Mouse (Mus musculus) layer of hippocampus, adult 8-10 months (tissue): ENCODE data around the gene G430095P16Rik. TPM values are rescaled to one million over a fixed set of nuclear protein-coding genes. Genes with fewer than 3 reads are reported as not detected.

Experiments used
- DNase-seq, 2 experiments: peaks; one replicate each; pipeline ENCODE4 v3.0.0; 2022; ENCODE audit warnings: low spot score in 2 of 2
- total RNA-seq, 4 experiments: library from RNA; stranded (reverse); gene quantifications; 2 replicates each; pipeline ENCODE4 v1.2.4; 2022

Gene G430095P16Rik
- total RNA-seq, 4 experiments from 2014 or later, result not detected

DNA sequence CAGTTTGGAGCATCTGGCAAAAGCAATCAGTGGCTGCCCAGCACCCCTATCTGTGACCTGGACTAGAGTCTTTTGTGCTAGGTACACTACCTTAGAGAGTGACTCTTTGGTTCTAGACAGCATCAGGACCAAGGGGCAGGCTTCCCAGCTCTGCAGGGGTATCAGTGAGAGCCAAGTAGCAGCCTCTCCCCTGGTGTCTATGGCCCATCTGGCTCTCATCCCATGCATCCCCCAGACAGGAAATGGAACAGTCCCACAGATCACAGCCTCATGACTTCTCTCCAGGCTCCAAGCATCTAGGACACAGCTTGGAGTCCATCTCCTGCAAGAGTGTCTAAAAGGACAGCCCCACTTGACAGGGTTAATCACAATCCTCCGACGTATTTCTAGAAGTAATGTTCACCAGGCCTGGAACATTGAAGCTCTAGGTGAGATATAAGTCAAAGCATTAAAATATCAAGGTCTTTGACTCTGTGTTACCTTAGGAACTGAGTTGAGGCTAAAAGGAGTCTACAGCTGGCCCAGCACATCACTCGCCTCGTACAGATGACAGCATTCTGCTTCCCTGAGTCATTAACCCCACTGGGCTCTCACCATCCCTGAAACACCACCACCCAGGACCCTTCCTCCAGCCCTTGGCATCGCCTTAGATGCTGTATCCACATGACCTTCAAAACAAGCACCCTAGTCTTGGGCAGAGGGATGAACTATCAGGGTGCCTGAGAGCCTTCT, 3.7 kb upstream of the G430095P16Rik start:
- no peak for DNase-seq

- no peak for DNase-seq
Measured at GRCm38 (mm10) chr8:84722530-84722849, 317 bp upstream of the G430095P16Rik start.

- no peak for DNase-seq
Measured at GRCm38 (mm10) chr8:84723571-84723900, 729 bp downstream of the G430095P16Rik start.

DNA sequence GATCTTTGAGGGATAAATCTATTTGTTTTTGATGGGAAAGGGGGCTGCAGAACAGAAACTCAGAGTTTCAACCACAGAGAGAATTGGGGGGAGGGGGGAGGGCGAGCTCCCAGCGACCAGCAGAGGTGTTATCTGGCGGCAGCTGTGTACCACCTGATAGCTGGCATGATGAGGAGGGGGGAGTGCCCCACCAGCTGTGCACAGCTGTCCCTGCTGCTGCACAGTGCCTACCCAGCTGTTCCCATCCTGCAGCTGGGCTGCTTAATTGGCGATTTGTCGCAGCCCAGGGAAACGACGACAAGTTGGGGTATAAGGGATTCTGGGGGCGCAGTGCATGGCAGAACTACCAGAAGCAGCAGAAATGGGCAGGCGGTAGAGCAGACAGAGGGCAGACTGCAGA, 1.9 kb downstream of the G430095P16Rik start:
- no peak for DNase-seq

DNA sequence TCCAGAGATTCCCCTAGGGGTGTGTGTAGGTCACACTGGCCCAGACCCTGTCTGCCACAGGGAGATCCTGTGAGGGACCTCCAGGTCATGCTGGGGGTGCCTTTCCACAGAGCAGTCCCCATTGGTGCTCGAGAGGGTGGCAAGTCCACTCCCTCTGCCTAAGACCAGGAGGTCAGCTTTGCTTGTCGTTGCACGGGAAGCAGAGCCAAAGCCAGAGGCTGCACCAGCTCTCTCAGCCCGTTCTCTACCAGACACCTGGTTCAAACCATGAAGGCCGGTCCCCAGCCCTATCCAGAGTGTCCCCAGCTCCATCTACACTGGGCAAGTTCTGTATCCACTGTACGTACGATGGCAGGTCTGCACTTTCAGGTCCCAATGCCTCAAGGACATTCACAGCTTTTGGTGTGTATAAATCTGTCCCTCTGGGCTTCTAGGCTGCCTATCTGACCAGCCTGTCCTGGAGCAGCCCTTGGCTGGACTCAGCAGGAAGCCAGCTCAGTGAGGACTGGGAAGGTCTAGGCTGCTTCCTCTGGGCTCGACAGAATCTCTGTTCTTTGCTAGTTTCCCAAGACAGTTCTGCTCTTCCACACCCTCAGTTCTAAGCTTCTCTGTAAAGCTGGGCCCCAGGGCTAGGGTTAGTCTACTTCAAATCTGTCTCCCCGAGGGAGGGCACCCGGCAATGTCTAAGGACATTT, 2.6 kb downstream of the G430095P16Rik start:
- no peak for DNase-seq

- no peak for DNase-seq
Measured at GRCm38 (mm10) chr8:84725941-84726259, 3.1 kb downstream of the G430095P16Rik start.

DNA sequence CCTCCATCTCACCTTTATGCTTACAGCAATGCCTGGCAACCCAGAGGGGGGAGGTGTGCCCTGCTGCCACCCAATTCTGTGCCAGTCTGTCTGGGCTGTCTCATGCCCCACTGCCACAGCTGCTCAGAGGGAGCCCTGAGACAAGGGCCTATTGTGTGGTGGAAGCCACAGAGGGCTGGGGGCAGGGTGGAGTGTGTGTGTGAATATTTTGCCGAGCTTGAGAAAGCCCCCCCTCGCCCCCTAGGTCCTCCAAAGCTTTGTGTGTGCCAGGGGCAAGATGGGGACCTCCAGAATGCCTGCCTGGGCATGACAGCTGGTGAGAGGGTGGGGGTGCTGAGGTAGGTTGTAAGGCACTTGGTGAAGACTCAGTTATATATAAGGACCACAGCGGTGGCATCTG, 5.7 kb downstream of the G430095P16Rik start:
- DNase-seq, result peak in 1 of 2 experiments; percentile 59

GRCm38 (mm10) chr8:84729921-84730362, 7.1 kb downstream of the G430095P16Rik start:
- peak; percentile 59 to 63 for DNase-seq

GRCm38 (mm10) chr8:84730541-84731370, 7.9 kb downstream of the G430095P16Rik start:
- no peak for DNase-seq

DNA sequence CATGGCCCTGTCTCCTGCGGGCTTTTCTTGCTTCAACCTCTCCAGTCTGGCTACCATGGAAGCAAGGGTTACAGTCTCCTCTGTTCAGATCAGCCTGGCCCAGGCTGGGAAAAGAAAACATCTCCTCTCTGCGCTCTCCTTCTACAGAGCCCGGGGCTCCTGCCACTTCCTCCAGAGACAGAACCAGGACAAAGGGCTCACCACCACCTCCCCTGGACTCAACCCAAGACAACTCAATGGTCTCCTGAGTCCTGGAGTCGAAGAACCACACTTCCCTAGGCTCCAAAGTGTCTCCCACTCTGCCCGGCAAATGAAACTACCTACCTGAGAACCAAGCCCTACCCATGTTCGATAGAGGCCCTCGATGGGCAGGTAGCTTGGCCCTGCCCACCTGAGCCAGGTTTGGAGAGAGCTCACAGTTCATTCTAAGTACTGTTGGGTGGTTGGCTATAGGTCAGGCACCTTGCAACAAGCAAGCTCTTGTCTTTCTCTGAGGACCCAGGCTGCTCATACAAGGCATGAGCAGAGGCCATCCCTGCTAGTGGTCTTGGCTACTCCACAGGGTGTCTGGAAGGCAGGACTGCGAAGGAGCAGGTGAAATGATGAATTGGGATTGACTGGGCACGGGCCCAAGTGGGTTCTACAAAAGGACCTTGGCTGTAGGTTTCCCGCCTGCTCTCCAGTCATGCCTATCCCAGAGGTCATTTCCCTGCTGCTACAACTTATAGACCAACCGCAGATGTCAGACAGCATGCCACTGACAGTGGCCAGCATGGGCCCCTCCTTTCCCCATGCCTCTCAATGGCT, 8.8 kb downstream of the G430095P16Rik start:
- no peak for DNase-seq

DNA sequence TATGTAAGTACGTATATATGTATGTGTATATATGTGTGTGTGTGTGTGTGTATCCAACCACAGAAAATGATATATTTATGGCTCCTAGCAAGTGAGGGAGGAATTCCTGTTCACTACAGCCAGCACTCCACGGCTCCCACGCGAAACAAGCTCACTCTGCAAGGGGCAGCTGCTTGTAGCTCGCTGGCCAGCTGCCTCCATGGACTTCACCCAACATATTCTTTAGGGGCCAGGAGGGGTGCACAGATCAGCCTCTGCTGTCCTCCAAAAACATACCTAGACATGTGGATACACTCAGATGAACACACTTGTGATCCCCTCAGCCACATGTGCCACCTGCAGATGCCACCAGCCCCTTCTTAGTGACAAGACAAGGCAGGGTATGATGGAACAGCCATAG, 9.7 kb downstream of the G430095P16Rik start:
- DNase-seq, result no peak

DNA sequence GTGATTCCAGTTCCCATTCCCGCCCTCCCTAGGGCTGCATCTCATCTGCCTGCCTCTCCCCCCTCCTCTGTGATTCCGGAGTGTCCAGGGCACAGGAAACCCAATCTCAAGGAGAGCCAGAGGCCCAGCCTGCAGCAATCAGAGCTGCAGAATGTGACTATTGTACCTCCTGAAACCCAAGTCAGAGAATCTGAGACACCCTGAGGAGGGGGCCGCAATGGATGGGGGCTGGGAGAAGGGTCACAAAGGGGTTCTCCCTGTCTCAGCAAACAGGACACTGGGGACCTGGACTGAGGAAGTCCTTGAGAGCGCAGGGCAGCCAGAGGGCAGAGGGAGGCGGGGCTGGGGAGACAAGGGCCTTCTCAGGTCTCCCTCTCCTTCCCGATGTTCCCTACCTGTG, 10.2 kb downstream of the G430095P16Rik start:
- no peak for DNase-seq

DNA sequence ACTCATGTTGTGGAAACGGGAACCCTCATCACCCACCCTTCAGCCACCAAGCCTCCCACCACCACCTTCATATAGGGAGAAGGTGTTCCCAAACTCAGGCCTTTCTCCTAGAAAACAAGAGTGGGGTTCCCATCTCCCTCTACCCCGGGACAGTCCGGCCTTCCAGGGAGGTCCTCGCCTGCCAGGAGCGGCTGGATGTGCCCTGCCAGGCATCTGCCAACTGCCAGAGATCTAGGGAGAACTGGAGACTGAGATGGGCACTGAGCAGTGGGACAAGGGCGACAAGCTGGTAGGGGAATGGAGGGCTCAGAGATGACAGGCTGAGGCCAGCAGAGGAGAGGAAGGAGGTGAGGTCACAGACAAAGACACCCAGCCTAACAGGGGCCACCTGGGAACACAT, 11.2 kb downstream of the G430095P16Rik start:
- DNase-seq, result no peak

GRCm38 (mm10) chr8:84734680-84735079, 11.9 kb downstream of the G430095P16Rik start:
- DNase-seq, result no peak

- no peak for DNase-seq
Measured at GRCm38 (mm10) chr8:84735597-84735996, 12.8 kb downstream of the G430095P16Rik start.

DNA sequence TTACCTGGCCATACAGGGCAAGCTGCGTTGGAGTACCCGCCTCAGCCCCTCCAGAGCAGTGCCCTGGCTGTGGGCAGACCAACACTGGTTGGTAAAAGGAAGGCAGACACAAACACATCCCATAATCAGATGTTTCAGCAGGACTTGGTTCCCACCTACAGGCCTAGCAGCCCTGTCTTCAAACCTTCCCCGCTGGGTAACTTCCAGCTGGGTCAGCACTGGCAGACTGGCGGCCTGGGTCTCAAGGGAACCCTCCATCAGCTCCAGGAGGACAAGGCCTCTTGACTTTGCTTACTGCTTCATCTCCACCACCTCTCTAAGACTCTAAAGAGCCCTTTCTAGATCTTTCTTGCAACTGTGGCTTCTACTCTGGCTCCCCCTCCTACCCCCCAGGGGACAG, 13.7 kb downstream of the G430095P16Rik start:
- no peak for DNase-seq

DNA sequence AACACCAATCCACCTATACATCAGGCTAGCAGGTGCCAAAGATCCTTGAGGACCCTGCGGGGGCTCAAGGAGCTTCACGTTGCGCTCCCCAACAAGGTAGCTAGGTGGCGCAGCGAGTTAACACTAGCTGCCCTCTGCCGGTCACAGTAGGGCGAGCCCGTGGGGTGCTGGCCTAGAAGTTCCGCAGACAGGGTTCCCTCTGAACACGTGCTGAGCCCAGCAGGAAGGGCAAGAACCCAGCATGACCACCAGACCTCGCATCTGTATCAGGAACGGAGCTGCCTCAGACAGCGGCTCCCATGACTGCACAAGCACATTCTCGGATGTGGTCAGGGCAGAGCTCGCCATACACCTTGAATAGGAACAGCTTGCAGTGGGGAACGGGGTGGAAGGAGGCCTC, 14.8 kb downstream of the G430095P16Rik start:
- peak; percentile 68 to 78 for DNase-seq

GRCm38 (mm10) chr8:84738266-84738665, 15.5 kb downstream of the G430095P16Rik start:
- no peak for DNase-seq

- no peak for DNase-seq
Measured at GRCm38 (mm10) chr8:84738715-84739400, 16.1 kb downstream of the G430095P16Rik start.

DNA sequence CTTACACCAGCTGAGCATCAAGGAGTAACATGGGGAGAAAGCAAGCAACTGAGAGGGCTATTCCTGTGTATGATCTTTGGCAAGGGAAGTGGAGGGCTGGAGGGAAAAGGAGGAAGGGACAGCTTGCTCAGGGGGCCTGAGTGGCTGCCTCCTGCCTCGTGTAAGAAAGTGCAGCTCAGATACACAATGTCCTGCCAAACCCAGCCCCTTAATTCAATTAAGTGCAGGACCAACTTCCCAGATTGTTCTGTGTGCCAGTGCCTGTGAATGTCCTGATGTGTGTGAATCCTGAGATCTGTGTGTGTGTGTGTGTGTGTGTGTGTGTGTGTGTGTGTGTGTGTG, 16.6 kb downstream of the G430095P16Rik start:
- no peak for DNase-seq
